Mouse (Mus musculus) liver, postnatal 0 days (tissue): ENCODE results near the gene Mtfp1. TPM values are rescaled to one million over a fixed set of nuclear protein-coding genes. Genes with fewer than 3 reads are reported as not detected.
"Not testable (repeated sequence)": the region's sequence is repeated elsewhere in the genome, so short reads cannot be mapped to it uniquely, and the experiment has no call there.

Experiments
- ATAC-seq: fragments of 200-750 bp; cut with Nextera tagmentation; 2 replicates; pipeline ENCODE4 v1.8.0; 2017; ENCODE audit warnings: mild to moderate bottlenecking, moderate library complexity
- DNase-seq: peaks from one replicate; pipeline ENCODE4 v3.0.0-alpha.2; 2016
- H3K27ac ChIP-seq: fragments of 300-500 bp; sonication (generic); 2 replicates; pipeline ENCODE4 v1.5.1; 2014; ENCODE audit warnings: antibody characterized with exemption, moderate library complexity, mild to moderate bottlenecking, low read depth
- H3K27me3 ChIP-seq: fragments of 300-500 bp; sonication (generic); 2 replicates; pipeline ENCODE4 v1.6.1; 2014; ENCODE audit warnings: low read length, control low read depth, mixed read lengths; ENCODE audit not compliant: insufficient read depth
- H3K36me3 ChIP-seq: fragments of 300-500 bp; sonication (generic); replicated peaks from 2 replicates; pipeline ENCODE4 v1.6.1; 2014; ENCODE audit warnings: mild to moderate bottlenecking, control low read depth, low read length, moderate library complexity, mixed read lengths; ENCODE audit not compliant: insufficient read depth
- H3K4me1 ChIP-seq: fragments of 300-500 bp; sonication (generic); 2 replicates; pipeline ENCODE4 v1.6.1; 2014; ENCODE audit warnings: antibody characterized with exemption, mild to moderate bottlenecking, control low read depth; ENCODE audit not compliant: insufficient read depth
- H3K4me2 ChIP-seq: fragments of 300-500 bp; sonication (generic); 2 replicates; pipeline ENCODE4 v1.6.1; 2014; ENCODE audit warnings: low read depth, mild to moderate bottlenecking, low read length, moderate library complexity, mixed read lengths
- H3K4me3 ChIP-seq: fragments of 300-500 bp; sonication (generic); 2 replicates; pipeline ENCODE4 v1.5.1; 2014; ENCODE audit warnings: low read depth, low read length
- H3K9ac ChIP-seq: fragments of 300-500 bp; sonication (generic); replicated peaks from 2 replicates; pipeline ENCODE4 v1.6.1; 2014; ENCODE audit warnings: mild to moderate bottlenecking, moderate library complexity
- H3K9me3 ChIP-seq: fragments of 300-500 bp; sonication (generic); 2 replicates; pipeline ENCODE4 v1.6.1; 2016; ENCODE audit warnings: mild to moderate bottlenecking, control low read depth, low read length, mixed read lengths
- CTCF ChIP-seq: sonication (generic); IDR thresholded peaks from 2 replicates; pipeline ENCODE4 v1.5.1; 2016; ENCODE audit warnings: antibody characterized with exemption, low read depth
- EP300 ChIP-seq: IDR thresholded peaks from 2 replicates; pipeline ENCODE4 v1.6.1; 2016; ENCODE audit warnings: antibody characterized with exemption, low read depth, mild to moderate bottlenecking
- WGBS: fragments of 180-500 bp; shearing (Covaris S2); extraction: QIAGEN DNeasy Blood & Tissue Kit; methylation state at CpG from one replicate; pipeline ENCODE4 v1.1.7; 2014; ENCODE audit not compliant: insufficient replicate concordance; 5-methylcytosine and 5-hydroxymethylcytosine counted together
- polyA plus RNA-seq: library from polyadenylated mRNA; unstranded; fragments of >200 nt; fragmentation: Nextera tagmentation; extraction: Ambion mirVana; gene quantifications from 2 replicates; pipeline ENCODE4 v1.2.1, GENCODE M21; 2015

The Mtfp1 gene
- polyA plus RNA-seq, 1 experiment from 2014 or later, result 21.1 TPM

DNA sequence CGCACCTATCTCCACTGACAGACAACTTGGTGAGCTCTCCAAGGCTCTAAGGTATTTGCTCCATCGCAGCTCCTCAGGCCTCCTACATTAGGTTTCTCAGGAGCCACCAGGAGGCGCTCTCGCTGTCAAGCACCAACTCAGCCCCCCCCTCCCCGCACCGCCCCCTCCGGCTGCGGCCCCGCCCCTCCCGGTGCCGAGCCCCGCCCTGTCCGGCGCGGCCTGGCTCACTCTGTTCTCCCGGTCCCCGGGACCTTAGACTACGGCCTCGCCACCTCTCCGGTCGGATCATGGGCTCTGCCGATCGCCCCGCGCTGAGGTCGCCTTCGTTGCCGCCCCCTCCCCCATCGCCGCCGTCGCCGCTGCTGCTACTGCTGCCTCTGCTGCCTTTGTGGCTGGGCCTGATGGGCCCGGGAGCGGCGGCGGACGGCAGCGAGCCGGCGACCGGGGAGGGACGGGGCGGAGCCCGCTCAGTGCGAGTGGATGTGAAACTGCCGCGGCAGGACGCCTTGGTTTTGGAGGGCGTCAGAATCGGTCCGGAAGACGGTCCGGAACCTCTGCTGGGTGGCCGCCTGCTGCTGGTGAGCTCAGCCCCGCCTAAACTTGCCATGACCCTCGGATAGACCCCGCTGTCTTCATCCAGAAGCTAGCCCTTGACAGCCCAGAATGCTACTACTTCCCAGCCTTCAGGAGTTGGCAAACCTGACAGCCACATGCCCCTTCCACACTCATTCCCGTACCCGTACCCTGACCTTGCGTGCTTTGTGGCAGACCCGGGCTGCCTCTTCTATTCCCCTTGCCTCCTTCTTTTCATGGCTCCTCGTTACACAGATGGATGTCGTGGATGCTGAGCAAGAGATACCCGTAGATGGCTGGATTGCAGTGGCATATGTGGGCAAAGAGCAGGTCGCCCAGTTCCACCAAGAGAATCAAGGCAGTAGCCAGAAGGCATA is 40.0 kb upstream of the Mtfp1 start, which contains the start of gene Rnf215:
TSS of gene Rnf215 (plus strand) at position 217 of the 950 bp plus-strand sequence.
- no peaks in the 10 kb centered on the region for H3K9me3 ChIP-seq
- ATAC-seq (peak; percentile 98), DNase-seq (peak; percentile 98)
- H3K27ac ChIP-seq, result peak within 1 kb of the TSS; percentile 83
- 6% methylated on average over 65 of the region's 66 CpGs for WGBS
- peaks cover 8% of the 10 kb centered on the region for H3K4me1 ChIP-seq
- no peaks in the 10 kb centered on the region for H3K27me3 ChIP-seq
- peak within 1 kb of the TSS; percentile 75 for H3K4me3 ChIP-seq
- H3K36me3 ChIP-seq, result peaks cover 8% of the 10 kb centered on the region; the same call in 1 of the 2 replicates
- peak within 1 kb of the TSS; percentile 87 for H3K9ac ChIP-seq
- TF ChIP-seq CTCF (peak; percentile 77), EP300 (no peak)
- peak within 1 kb of the TSS; percentile 91 for H3K4me2 ChIP-seq

DNA sequence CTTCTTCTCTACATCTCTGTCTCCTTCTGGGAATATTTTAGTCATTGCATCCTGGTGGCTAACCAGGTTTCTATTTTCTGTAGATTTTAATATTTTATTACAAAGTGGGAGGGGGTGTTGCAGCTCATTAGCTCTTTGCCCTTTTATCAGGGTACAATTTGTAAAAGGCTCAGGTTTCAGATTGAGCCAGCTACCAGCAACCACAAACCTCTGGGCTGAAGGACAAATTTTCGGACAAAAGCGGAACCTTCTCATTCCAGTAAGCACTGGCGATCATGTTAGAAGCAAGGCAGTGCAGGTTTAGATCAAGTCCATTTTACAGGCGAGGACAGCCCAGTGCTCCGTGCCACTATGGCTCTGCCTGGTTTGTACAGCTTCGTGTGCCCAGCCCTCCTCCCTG is 39.2 kb upstream of the Mtfp1 start:
- Histone ChIP-seq H3K4me2 (no peak overlapping the region), H3K4me1 (peaks cover 8% of the 10 kb centered on the region), H3K27ac (no peak overlapping the region), H3K27me3 (no peaks in the 10 kb centered on the region), H3K9ac (no peak overlapping the region), H3K4me3 (no peak overlapping the region), H3K36me3 (peaks cover under 1% of the 10 kb centered on the region; the same call in 1 of the 2 replicates), H3K9me3 (no peaks in the 10 kb centered on the region)
- ATAC-seq (no peak), DNase-seq (no peak)
- WGBS, result 59% methylated on average over 6 of the region's 6 CpGs
- no peak for TF ChIP-seq CTCF
- TF ChIP-seq EP300, result no peak

DNA sequence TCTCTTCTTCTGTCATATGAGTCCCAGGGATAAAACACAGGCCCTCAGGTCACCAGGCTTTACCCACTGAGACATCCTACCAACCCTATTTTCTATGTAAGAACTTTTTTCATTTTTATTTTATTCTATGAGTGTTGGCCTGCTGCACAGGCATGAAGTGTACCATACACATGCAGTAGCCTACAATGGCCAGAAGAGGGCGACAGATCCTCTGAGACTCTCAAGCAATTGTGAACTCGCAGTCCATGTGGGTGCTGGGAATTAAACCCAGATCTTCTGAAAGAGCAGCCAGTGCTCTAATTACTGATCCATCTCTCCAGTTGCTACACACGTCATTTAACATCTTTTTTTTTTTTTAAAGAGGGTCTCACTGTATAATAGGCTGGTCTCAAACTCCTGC is 38.2 kb upstream of the Mtfp1 start:
- peaks cover 8% of the 10 kb centered on the region for H3K4me1 ChIP-seq
- DNase-seq, result no peak

DNA sequence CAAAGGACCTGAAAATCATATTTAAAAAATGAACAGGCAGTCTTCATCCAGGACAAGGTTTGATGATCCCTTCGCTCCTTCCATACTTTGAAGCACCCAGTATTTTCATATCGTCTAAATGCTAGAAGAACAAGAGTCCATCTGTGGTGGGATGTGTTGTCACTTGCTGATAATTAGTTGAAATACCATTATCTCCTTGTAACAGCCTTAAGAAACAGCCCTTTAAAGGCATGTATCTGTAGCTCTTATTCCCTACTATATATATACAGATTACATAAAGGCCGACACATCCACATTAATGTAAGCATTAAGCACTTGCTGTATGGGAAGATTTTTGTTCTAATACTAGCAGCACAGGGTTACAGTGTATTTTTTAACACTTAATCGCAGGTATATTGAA is 33.2 kb upstream of the Mtfp1 start:
- not testable (repeated sequence) for H3K4me1 ChIP-seq, H3K9me3 ChIP-seq, H3K27ac ChIP-seq, H3K4me2 ChIP-seq, H3K9ac ChIP-seq, DNase-seq, H3K4me3 ChIP-seq, H3K27me3 ChIP-seq, H3K36me3 ChIP-seq
- 0 out of 2 replicates have a peak, but pooled peaks have one; percentile 12 for ATAC-seq
- WGBS, result 62% methylated on average over 4 of the region's 4 CpGs
- TF ChIP-seq EP300, result peak; percentile 61; the same call in 1 of the 2 replicates

More for the DNA sequence above, 38.2 kb upstream of the Mtfp1 start:
- Histone ChIP-seq H3K27ac (no peak overlapping the region), H3K9ac (no peak overlapping the region), H3K27me3 (no peaks in the 10 kb centered on the region), H3K36me3 (no peaks in the 10 kb centered on the region; the same call in 1 of the 2 replicates), H3K4me3 (no peak overlapping the region), H3K9me3 (no peaks in the 10 kb centered on the region), H3K4me2 (no peak overlapping the region)
- no peak for ATAC-seq
- TF ChIP-seq CTCF (peak; percentile 77), EP300 (no peak)
- WGBS, result 58% methylated on average over 3 of the region's 3 CpGs

DNA sequence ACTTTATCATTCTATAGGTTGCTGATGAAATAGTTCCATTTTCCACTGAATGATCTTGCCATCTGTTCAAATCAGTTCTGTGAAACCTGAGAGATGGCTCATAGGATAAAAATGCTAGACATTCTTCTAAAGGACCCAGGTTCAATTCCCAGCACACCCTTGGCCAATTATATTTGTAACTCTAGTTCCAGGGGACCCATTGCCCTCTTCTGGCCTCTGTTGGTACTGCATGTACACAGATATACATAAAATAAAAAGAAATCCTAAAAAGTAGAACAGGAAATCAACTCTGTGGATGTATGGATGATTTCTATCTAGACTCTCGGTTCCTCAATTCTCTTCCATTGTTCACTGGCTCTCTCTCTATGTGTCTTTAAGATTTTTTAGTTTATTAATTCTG is 31.8 kb upstream of the Mtfp1 start:
- Histone ChIP-seq H3K27me3 (no peaks in the 10 kb centered on the region), H3K4me3 (no peak overlapping the region), H3K36me3 (no peaks in the 10 kb centered on the region), H3K4me2 (no peak overlapping the region), H3K27ac (no peak overlapping the region), H3K9me3 (0 out of 2 replicates have a peak, but pooled peaks cover 2% of the 10 kb centered on the region), H3K9ac (no peak overlapping the region), H3K4me1 (peaks cover 17% of the 10 kb centered on the region)
- 73% methylated on average over 1 of the region's 1 CpGs for WGBS
- no peak for ATAC-seq
- TF ChIP-seq EP300 (no peak), CTCF (peak; percentile 43; the same call in 1 of the 2 replicates)
- DNase-seq, result no peak

DNA sequence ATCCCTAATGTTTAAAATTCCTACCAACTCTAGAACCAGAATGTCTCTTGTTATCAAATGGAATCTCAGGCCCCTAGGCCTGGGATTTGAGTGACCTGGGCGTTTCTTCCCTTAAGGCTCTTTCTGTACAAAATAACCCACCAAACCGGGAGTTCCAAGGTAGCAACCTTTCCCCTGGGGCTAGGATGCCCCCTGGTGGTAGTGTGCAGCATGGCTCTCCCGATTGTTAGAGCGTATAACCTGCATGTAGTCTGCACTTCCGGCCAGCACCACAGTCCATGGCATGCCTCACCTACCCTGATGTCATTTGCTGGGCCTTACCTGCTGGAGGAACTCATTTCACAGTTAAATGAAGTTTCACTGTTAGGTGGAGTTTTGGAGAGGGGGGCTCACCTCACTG is 28.7 kb upstream of the Mtfp1 start:
- Histone ChIP-seq H3K4me2 (0 out of 2 replicates have a peak overlapping the region, but pooled peaks have one; percentile 0), H3K27me3 (no peaks in the 10 kb centered on the region), H3K4me1 (peaks cover 27% of the 10 kb centered on the region), H3K9ac (no peak overlapping the region), H3K9me3 (0 out of 2 replicates have a peak, but pooled peaks cover 2% of the 10 kb centered on the region), H3K27ac (no peak overlapping the region), H3K4me3 (no peak overlapping the region), H3K36me3 (no peaks in the 10 kb centered on the region)
- peak; percentile 54 for ATAC-seq
- peak; percentile 73 for DNase-seq
- 50% methylated on average over 5 of the region's 5 CpGs for WGBS
- TF ChIP-seq EP300, result no peak
- peak; percentile 87 for TF ChIP-seq CTCF
